ENCODE assay signal across 29 mouse cellular contexts in genomic region chr1:21773931-21774330, GRCm38 (mm10).
DNase-seq lines count a peak whose midpoint lies in the region; ATAC-seq and TF ChIP-seq lines count a peak whose summit lies in the region.
"Had no signal": no experiment of that assay in that cellular context is flagged by ENCODE, and none has a peak within 500 bp of the region (broad histone marks: within the 10 kb centered on the region; RNA-seq: fewer than 3 reads in every experiment).

No protein-coding gene starts in this region.

- no peak for TF ChIP-seq CTCF in brain, embryonic 14.5 days (IDR thresholded peaks at IDR 0.05; ENCODE audit: borderline replicate concordance, extremely low read depth, insufficient read depth, insufficient read length)

- no peaks in the 10 kb centered on the region for H3K4me1 ChIP-seq in forebrain, embryonic 16.5 days (replicated peaks; ENCODE audit: control insufficient read depth, insufficient read depth, low read length)
- H3K4me1 ChIP-seq in forebrain, embryonic 13.5 days = no peaks in the 10 kb centered on the region
- H3K4me1 ChIP-seq in hindbrain, embryonic 14.5 days (replicated peaks; ENCODE audit: control insufficient read depth, insufficient read depth, low read length) = no peaks in the 10 kb centered on the region
- H3K4me1 ChIP-seq: forebrain, embryonic 10.5 days; hindbrain, embryonic 13.5 days; limb, embryonic 15.5 days; midbrain, embryonic 10.5 days; neural tube, embryonic 13.5 days had no signal

- no peak overlapping the region for H3K9ac ChIP-seq in forebrain, embryonic 16.5 days (replicated peaks; ENCODE audit: low read depth, low read length)
- H3K9ac ChIP-seq in forebrain, embryonic 13.5 days = no peak overlapping the region
- no peak overlapping the region for H3K9ac ChIP-seq in hindbrain, embryonic 14.5 days
- H3K9ac ChIP-seq: heart, embryonic 13.5 days; hindbrain, embryonic 13.5 days; limb, embryonic 15.5 days; liver, embryonic 14.5 days; neural tube, embryonic 13.5 days had no signal

- no peaks in the 10 kb centered on the region for H3K36me3 ChIP-seq in forebrain, embryonic 16.5 days (ENCODE audit: control insufficient read depth, insufficient read depth)
- no peaks in the 10 kb centered on the region for H3K36me3 ChIP-seq in forebrain, embryonic 13.5 days (ENCODE audit: poor library complexity, severe bottlenecking)
- no peaks in the 10 kb centered on the region for H3K36me3 ChIP-seq in hindbrain, embryonic 14.5 days (replicated peaks; ENCODE audit: control insufficient read depth, insufficient read depth)
- H3K36me3 ChIP-seq: forebrain, embryonic 10.5 days; G1E; heart, embryonic 13.5 days; hindbrain, embryonic 13.5 days; limb, embryonic 15.5 days; midbrain, embryonic 10.5 days; neural tube, embryonic 13.5 days had no signal

- no peak overlapping the region for H3K4me3 ChIP-seq in forebrain, embryonic 16.5 days (replicated peaks; ENCODE audit: low read length)
- no peak overlapping the region for H3K4me3 ChIP-seq in forebrain, embryonic 13.5 days
- no peak overlapping the region for H3K4me3 ChIP-seq in hindbrain, embryonic 14.5 days (replicated peaks; ENCODE audit: low read length)
- H3K4me3 ChIP-seq: forebrain, embryonic 10.5 days; heart, adult 2 months; heart, embryonic 13.5 days; hindbrain, embryonic 13.5 days; limb, embryonic 15.5 days; midbrain, embryonic 10.5 days; myocyte; neural tube, embryonic 13.5 days had no signal

- no peaks in the 10 kb centered on the region for H3K9me3 ChIP-seq in forebrain, embryonic 16.5 days (ENCODE audit: control insufficient read depth, low read length)
- no peaks in the 10 kb centered on the region for H3K9me3 ChIP-seq in forebrain, embryonic 13.5 days (replicated peaks)
- H3K9me3 ChIP-seq in hindbrain, embryonic 14.5 days (ENCODE audit: control insufficient read depth, low read length) = no peaks in the 10 kb centered on the region
- H3K9me3 ChIP-seq: forebrain, embryonic 10.5 days; G1E; heart, embryonic 13.5 days; hindbrain, embryonic 13.5 days; limb, embryonic 15.5 days; midbrain, embryonic 10.5 days; neural tube, embryonic 13.5 days had no signal

- H3K27ac ChIP-seq in forebrain, embryonic 16.5 days (ENCODE audit: low read length) = no peak overlapping the region
- no peak overlapping the region for H3K27ac ChIP-seq in forebrain, embryonic 13.5 days
- no peak overlapping the region for H3K27ac ChIP-seq in hindbrain, embryonic 14.5 days
- H3K27ac ChIP-seq: forebrain, embryonic 10.5 days; heart, adult 2 months; heart, embryonic 13.5 days; hindbrain, embryonic 13.5 days; limb, embryonic 15.5 days; liver, embryonic 14.5 days; midbrain, embryonic 10.5 days; neural tube, embryonic 13.5 days had no signal

- no peak overlapping the region for H3K4me2 ChIP-seq in forebrain, embryonic 16.5 days (ENCODE audit: low read length)
- no peak overlapping the region for H3K4me2 ChIP-seq in forebrain, embryonic 13.5 days
- no peak overlapping the region for H3K4me2 ChIP-seq in hindbrain, embryonic 14.5 days (replicated peaks)
- H3K4me2 ChIP-seq: heart, embryonic 13.5 days; hindbrain, embryonic 13.5 days; limb, embryonic 15.5 days; neural tube, embryonic 13.5 days had no signal

- H3K27me3 ChIP-seq in forebrain, embryonic 16.5 days (replicated peaks; ENCODE audit: control insufficient read depth, insufficient read depth, low read length) = no peaks in the 10 kb centered on the region
- no peaks in the 10 kb centered on the region for H3K27me3 ChIP-seq in forebrain, embryonic 13.5 days
- H3K27me3 ChIP-seq in hindbrain, embryonic 14.5 days (ENCODE audit: control insufficient read depth, insufficient read depth, low read length) = no peaks in the 10 kb centered on the region
- H3K27me3 ChIP-seq: CH12.LX; heart, embryonic 13.5 days; hindbrain, embryonic 13.5 days; limb, embryonic 15.5 days; neural tube, embryonic 13.5 days; Patski had no signal

- DNase-seq in brain, embryonic 14.5 days (ENCODE audit: low read depth) = peak; percentile 53
- DNase-seq in hindlimb bud, embryonic 11.5 days (ENCODE audit: extremely low spot score, low read depth, low spot score) = peak; percentile 5
- peak; percentile 3 for DNase-seq in lung, postnatal 25 days (ENCODE audit: low spot score)
- DNase-seq in hindbrain, embryonic 14.5 days (ENCODE audit: low spot score) = no peak
- no peak for DNase-seq in spleen, postnatal 36 days (ENCODE audit: low spot score in 2 of 2)
- DNase-seq: B cell, adult 2 months; cerebellum, adult 18-20 months; gastrocnemius, postnatal 14 days; heart, adult 2 months; heart, postnatal 14 days; kidney, adult 2 months; kidney, postnatal 14 days; left cerebral cortex, postnatal 4 days; retina, postnatal 1 day; thymus, postnatal 25 days had no signal

- ATAC-seq in forebrain, embryonic 16.5 days = 0 out of 2 replicates have a peak, but pooled peaks have one; percentile 18
- no peak for ATAC-seq in forebrain, embryonic 13.5 days
- ATAC-seq in hindbrain, embryonic 14.5 days (ENCODE audit: low FRiP score) = no peak
- ATAC-seq: midbrain, embryonic 16.5 days; Patski had no signal

- TF ChIP-seq POLR2A in brain, embryonic 14.5 days (IDR thresholded peaks at IDR 0.05; ENCODE audit: borderline replicate concordance, extremely low read depth, insufficient read depth, insufficient read length, poor library complexity, severe bottlenecking) = no peak

- 74% methylated on average over 5 of the region's 5 CpGs for WGBS in forebrain, embryonic 16.5 days
- 81% methylated on average over 5 of the region's 5 CpGs for WGBS in forebrain, embryonic 13.5 days
- WGBS in hindbrain, embryonic 14.5 days = 85% methylated on average over 5 of the region's 5 CpGs

Comparison
In these comparisons a context has a peak if more than half of its experiments do, and no peak if none do; other contexts are left out.
1. DNase-seq: peak in brain, embryonic 14.5 days (single experiment), hindlimb bud, embryonic 11.5 days (single experiment) and lung, postnatal 25 days (single experiment); none in hindbrain, embryonic 14.5 days (single experiment) and spleen, postnatal 36 days (0 of 2).